Mouse (Mus musculus): Measurements from ENCODE around the gene Ppm1a. TPM values are rescaled to one million over a fixed set of nuclear protein-coding genes. Genes with fewer than 3 reads are reported as not detected.

Gene Ppm1a
- polyA plus RNA-seq, 1 experiment from 2014 or later = 108 TPM

GRCm38 (mm10) chr12:72820940-72821431, 63.7 kb downstream of the Ppm1a start:
- Histone ChIP-seq H3K9ac (replicated peaks; ENCODE audit: low read length) (peak overlapping the region; percentile 59), H3K4me1 (ENCODE audit: control insufficient read depth, insufficient read depth, low read length) (no peaks in the 10 kb centered on the region), H3K27me3 (ENCODE audit: control insufficient read depth, insufficient read depth, low read length) (peaks cover 16% of the 10 kb centered on the region; the same call in 1 of the 2 replicates), H3K4me3 (replicated peaks; ENCODE audit: low read depth, low read length) (peak overlapping the region; percentile 41), H3K9me3 (ENCODE audit: control insufficient read depth, low read length) (0 out of 2 replicates have a peak, but pooled peaks cover 3% of the 10 kb centered on the region), H3K4me2 (ENCODE audit: low read length) (peak overlapping the region; percentile 68), H3K36me3 (ENCODE audit: control insufficient read depth, insufficient read depth, low read length) (no peaks in the 10 kb centered on the region), H3K27ac (replicated peaks; ENCODE audit: low read depth, low read length) (peak overlapping the region; percentile 75)
- DNase-seq = peak; percentile 76
- WGBS = 2% methylated on average over 24 of the region's 24 CpGs
- peak; percentile 77 for ATAC-seq (ENCODE audit: low FRiP score, low TSS enrichment)

GRCm38 (mm10) chr12:72821589-72821988, 64.3 kb downstream of the Ppm1a start:
- peak overlapping the region; percentile 75 for H3K27ac ChIP-seq (replicated peaks; ENCODE audit: low read depth, low read length)
- no peaks in the 10 kb centered on the region for H3K36me3 ChIP-seq (ENCODE audit: control insufficient read depth, insufficient read depth, low read length)
- no peaks in the 10 kb centered on the region for H3K9me3 ChIP-seq (ENCODE audit: control insufficient read depth, low read length)
- H3K4me2 ChIP-seq (ENCODE audit: low read length) = peak overlapping the region; percentile 68
- WGBS = 34% methylated on average over 6 of the region's 6 CpGs
- no peaks in the 10 kb centered on the region for H3K4me1 ChIP-seq (ENCODE audit: control insufficient read depth, insufficient read depth, low read length)
- H3K4me3 ChIP-seq (replicated peaks; ENCODE audit: low read depth, low read length) = peak overlapping the region; percentile 41
- no peak for ATAC-seq (ENCODE audit: low FRiP score, low TSS enrichment)
- peaks cover 16% of the 10 kb centered on the region; the same call in 1 of the 2 replicates for H3K27me3 ChIP-seq (ENCODE audit: control insufficient read depth, insufficient read depth, low read length)
- no peak for DNase-seq
- H3K9ac ChIP-seq (replicated peaks; ENCODE audit: low read length) = peak overlapping the region; percentile 59; the same call in 1 of the 2 replicates

- no peaks in the 10 kb centered on the region for H3K36me3 ChIP-seq (ENCODE audit: control insufficient read depth, insufficient read depth, low read length)
- no peak overlapping the region for H3K9ac ChIP-seq (replicated peaks; ENCODE audit: low read length)
- H3K4me1 ChIP-seq (ENCODE audit: control insufficient read depth, insufficient read depth, low read length) = no peaks in the 10 kb centered on the region
- no peak overlapping the region for H3K4me2 ChIP-seq (ENCODE audit: low read length)
- no peak overlapping the region for H3K4me3 ChIP-seq (replicated peaks; ENCODE audit: low read depth, low read length)
- no peak overlapping the region for H3K27ac ChIP-seq (replicated peaks; ENCODE audit: low read depth, low read length)
- DNase-seq = no peak
- ATAC-seq (ENCODE audit: low FRiP score, low TSS enrichment) = no peak
- 65% methylated on average over 5 of the region's 5 CpGs for WGBS
- H3K9me3 ChIP-seq (ENCODE audit: control insufficient read depth, low read length) = no peaks in the 10 kb centered on the region
- H3K27me3 ChIP-seq (ENCODE audit: control insufficient read depth, insufficient read depth, low read length) = peaks cover 26% of the 10 kb centered on the region
Measured at GRCm38 (mm10) chr12:72825656-72826055, 68.4 kb downstream of the Ppm1a start.

- Histone ChIP-seq H3K36me3 (ENCODE audit: control insufficient read depth, insufficient read depth, low read length) (no peaks in the 10 kb centered on the region), H3K27ac (replicated peaks; ENCODE audit: low read depth, low read length) (no peak overlapping the region), H3K9me3 (ENCODE audit: control insufficient read depth, low read length) (no peaks in the 10 kb centered on the region), H3K4me1 (ENCODE audit: control insufficient read depth, insufficient read depth, low read length) (0 out of 2 replicates have a peak, but pooled peaks cover 11% of the 10 kb centered on the region), H3K27me3 (ENCODE audit: control insufficient read depth, insufficient read depth, low read length) (peaks cover 38% of the 10 kb centered on the region), H3K4me2 (ENCODE audit: low read length) (no peak overlapping the region), H3K9ac (replicated peaks; ENCODE audit: low read length) (no peak overlapping the region), H3K4me3 (replicated peaks; ENCODE audit: low read depth, low read length) (no peak overlapping the region)
- no peak for DNase-seq
- ATAC-seq (ENCODE audit: low FRiP score, low TSS enrichment) = no peak
- 85% methylated on average over 9 of the region's 9 CpGs for WGBS
Measured at GRCm38 (mm10) chr12:72828846-72829556, 71.7 kb downstream of the Ppm1a start.

- Histone ChIP-seq H3K4me3 (replicated peaks; ENCODE audit: low read depth, low read length) (no peak overlapping the region), H3K4me1 (ENCODE audit: control insufficient read depth, insufficient read depth, low read length) (0 out of 2 replicates have a peak, but pooled peaks cover 11% of the 10 kb centered on the region), H3K27me3 (ENCODE audit: control insufficient read depth, insufficient read depth, low read length) (peaks cover 39% of the 10 kb centered on the region), H3K9me3 (ENCODE audit: control insufficient read depth, low read length) (no peaks in the 10 kb centered on the region), H3K27ac (replicated peaks; ENCODE audit: low read depth, low read length) (no peak overlapping the region), H3K4me2 (ENCODE audit: low read length) (no peak overlapping the region), H3K9ac (replicated peaks; ENCODE audit: low read length) (no peak overlapping the region), H3K36me3 (ENCODE audit: control insufficient read depth, insufficient read depth, low read length) (no peaks in the 10 kb centered on the region)
- DNase-seq = no peak
- WGBS = 49% methylated on average over 20 of the region's 20 CpGs
- ATAC-seq (ENCODE audit: low FRiP score, low TSS enrichment) = 0 out of 2 replicates have a peak, but pooled peaks have one; percentile 11
Measured at GRCm38 (mm10) chr12:72829777-72830176, 72.5 kb downstream of the Ppm1a start.

GRCm38 (mm10) chr12:72830317-72830716, 73.1 kb downstream of the Ppm1a start:
- Histone ChIP-seq H3K4me1 (ENCODE audit: control insufficient read depth, insufficient read depth, low read length) (0 out of 2 replicates have a peak, but pooled peaks cover 11% of the 10 kb centered on the region), H3K27ac (replicated peaks; ENCODE audit: low read depth, low read length) (no peak overlapping the region), H3K27me3 (ENCODE audit: control insufficient read depth, insufficient read depth, low read length) (peaks cover 39% of the 10 kb centered on the region), H3K9me3 (ENCODE audit: control insufficient read depth, low read length) (no peaks in the 10 kb centered on the region), H3K9ac (replicated peaks; ENCODE audit: low read length) (no peak overlapping the region), H3K36me3 (ENCODE audit: control insufficient read depth, insufficient read depth, low read length) (no peaks in the 10 kb centered on the region), H3K4me2 (ENCODE audit: low read length) (no peak overlapping the region), H3K4me3 (replicated peaks; ENCODE audit: low read depth, low read length) (no peak overlapping the region)
- 46% methylated on average over 8 of the region's 8 CpGs for WGBS
- ATAC-seq (ENCODE audit: low FRiP score, low TSS enrichment) (no peak), DNase-seq (peak; percentile 35)

GRCm38 (mm10) chr12:72831711-72832432, 74.6 kb downstream of the Ppm1a start:
- H3K36me3 ChIP-seq (ENCODE audit: control insufficient read depth, insufficient read depth, low read length) = no peaks in the 10 kb centered on the region
- peaks cover 45% of the 10 kb centered on the region for H3K27me3 ChIP-seq (ENCODE audit: control insufficient read depth, insufficient read depth, low read length)
- H3K27ac ChIP-seq (replicated peaks; ENCODE audit: low read depth, low read length) = peak overlapping the region; percentile 66
- ATAC-seq (ENCODE audit: low FRiP score, low TSS enrichment) (peak; percentile 74), DNase-seq (peak; percentile 76)
- H3K4me3 ChIP-seq (replicated peaks; ENCODE audit: low read depth, low read length) = peak overlapping the region; percentile 38
- WGBS = 6% methylated on average over 42 of the region's 42 CpGs
- H3K9ac ChIP-seq (replicated peaks; ENCODE audit: low read length) = peak overlapping the region; percentile 45
- H3K4me2 ChIP-seq (ENCODE audit: low read length) = peak overlapping the region; percentile 71
- H3K4me1 ChIP-seq (ENCODE audit: control insufficient read depth, insufficient read depth, low read length) = 0 out of 2 replicates have a peak, but pooled peaks cover 11% of the 10 kb centered on the region
- no peaks in the 10 kb centered on the region for H3K9me3 ChIP-seq (ENCODE audit: control insufficient read depth, low read length)

- H3K4me1 ChIP-seq (ENCODE audit: control insufficient read depth, insufficient read depth, low read length) = 0 out of 2 replicates have a peak, but pooled peaks cover 11% of the 10 kb centered on the region
- no peaks in the 10 kb centered on the region for H3K9me3 ChIP-seq (ENCODE audit: control insufficient read depth, low read length)
- H3K4me3 ChIP-seq (replicated peaks; ENCODE audit: low read depth, low read length) = no peak overlapping the region
- no peaks in the 10 kb centered on the region for H3K36me3 ChIP-seq (ENCODE audit: control insufficient read depth, insufficient read depth, low read length)
- no peak overlapping the region for H3K27ac ChIP-seq (replicated peaks; ENCODE audit: low read depth, low read length)
- no peak overlapping the region for H3K4me2 ChIP-seq (ENCODE audit: low read length)
- peaks cover 38% of the 10 kb centered on the region for H3K27me3 ChIP-seq (ENCODE audit: control insufficient read depth, insufficient read depth, low read length)
- H3K9ac ChIP-seq (replicated peaks; ENCODE audit: low read length) = no peak overlapping the region
- no peak for DNase-seq
- 76% methylated on average over 14 of the region's 14 CpGs for WGBS
- no peak for ATAC-seq (ENCODE audit: low FRiP score, low TSS enrichment)
Measured at GRCm38 (mm10) chr12:72834773-72835517, 77.7 kb downstream of the Ppm1a start.

Measured in midbrain, embryonic 14.5 days (tissue).